15 mouse cellular contexts compared by ENCODE assay signal in genomic region chr19:46575196-46575595, GRCm38 (mm10). TPM values are rescaled to one million over a fixed set of nuclear protein-coding genes. Genes with fewer than 3 reads are reported as not detected.
A peak's percentile ranks its signal among the peaks of the same experiment; 100 is the strongest.
DNase-seq lines count a peak whose midpoint lies in the region; ATAC-seq and TF ChIP-seq lines count a peak whose summit lies in the region.
"Had no signal": no experiment of that assay in that cellular context is flagged by ENCODE, and none has a peak within 500 bp of the region (broad histone marks: within the 10 kb centered on the region; RNA-seq: fewer than 3 reads in every experiment).

No protein-coding gene starts in this region.

- H3K27ac ChIP-seq in lung, embryonic 16.5 days (ENCODE audit: low read length) = peak overlapping the region; percentile 29
- H3K27ac ChIP-seq in liver, postnatal 0 days (ENCODE audit: low read depth) = peak overlapping the region; percentile 95
- H3K27ac ChIP-seq: heart, adult 2 months; macrophage; midbrain, embryonic 15.5 days had no signal

- ATAC-seq in lung, embryonic 16.5 days (ENCODE audit: low read depth) = no peak
- peak; percentile 12 for ATAC-seq in liver, postnatal 0 days
- no peak for ATAC-seq in granulocyte monocyte progenitor cell, adult 5-6 weeks (replicated peaks; ENCODE audit: poor library complexity, severe bottlenecking)
- ATAC-seq: activated CD4-positive, CD25-positive, alpha-beta regulatory T cell, adult 4 months; midbrain, embryonic 15.5 days had no signal

- DNase-seq in lung, postnatal 10 days = no peak
- peak; percentile 85 for DNase-seq in kidney, adult 11 months
- DNase-seq in kidney, postnatal 25 days = peak; percentile 75 to 90
- DNase-seq in liver, postnatal 0 days = peak; percentile 67
- DNase-seq in layer of hippocampus, postnatal 14 days (ENCODE audit: low spot score in 2 of 2) = no peak
- DNase-seq in ovary, postnatal 14 days (ENCODE audit: low spot score) = no peak
- DNase-seq: cerebellum, adult 9-10 months; heart, adult 2 months; heart, postnatal 14 days; thymus, postnatal 36 days had no signal

- H3K4me2 ChIP-seq in lung, embryonic 16.5 days (ENCODE audit: low read depth, low read length) = no peak overlapping the region
- H3K4me2 ChIP-seq in liver, postnatal 0 days (ENCODE audit: low read depth, low read length) = peak overlapping the region; percentile 98
- H3K4me2 ChIP-seq: midbrain, embryonic 15.5 days had no signal

- H3K9ac ChIP-seq in lung, embryonic 16.5 days (ENCODE audit: low read length) = no peak overlapping the region
- peak overlapping the region; percentile 34; the same call in 1 of the 2 replicates for H3K9ac ChIP-seq in liver, postnatal 0 days (replicated peaks)
- H3K9ac ChIP-seq: midbrain, embryonic 15.5 days had no signal

- no peaks in the 10 kb centered on the region for H3K9me3 ChIP-seq in lung, embryonic 16.5 days (ENCODE audit: control insufficient read depth, low read length)
- no peaks in the 10 kb centered on the region for H3K9me3 ChIP-seq in liver, postnatal 0 days (ENCODE audit: low read length)
- H3K9me3 ChIP-seq: midbrain, embryonic 15.5 days had no signal

- TF ChIP-seq CTCF in liver, postnatal 0 days (IDR thresholded peaks at IDR 0.05; ENCODE audit: low read depth) = no peak

- H3K4me3 ChIP-seq in lung, embryonic 16.5 days (ENCODE audit: low read length) = no peak overlapping the region
- H3K4me3 ChIP-seq in liver, postnatal 0 days (ENCODE audit: low read depth, low read length) = peak overlapping the region; percentile 70
- H3K4me3 ChIP-seq: heart, adult 2 months; midbrain, embryonic 15.5 days had no signal

- WGBS in lung, embryonic 16.5 days = 52% methylated on average over 4 of the region's 4 CpGs
- 40% methylated on average over 4 of the region's 4 CpGs for WGBS in liver, postnatal 0 days (ENCODE audit: insufficient replicate concordance)

- no peak for TF ChIP-seq EP300 in liver, postnatal 0 days (IDR thresholded peaks at IDR 0.05; ENCODE audit: low read depth)

- no peaks in the 10 kb centered on the region for H3K36me3 ChIP-seq in lung, embryonic 16.5 days (ENCODE audit: control insufficient read depth, insufficient read depth, low read length)
- H3K36me3 ChIP-seq in liver, postnatal 0 days (replicated peaks; ENCODE audit: insufficient read depth, low read length) = no peaks in the 10 kb centered on the region
- H3K36me3 ChIP-seq: midbrain, embryonic 15.5 days had no signal

- H3K4me1 ChIP-seq in lung, embryonic 16.5 days (replicated peaks; ENCODE audit: control insufficient read depth, insufficient read depth, low read length) = peaks cover 24% of the 10 kb centered on the region
- peaks cover 18% of the 10 kb centered on the region for H3K4me1 ChIP-seq in liver, postnatal 0 days (ENCODE audit: insufficient read depth)

- no peaks in the 10 kb centered on the region for H3K27me3 ChIP-seq in lung, embryonic 16.5 days (ENCODE audit: control insufficient read depth, insufficient read depth, low read depth, low read length)
- no peaks in the 10 kb centered on the region for H3K27me3 ChIP-seq in liver, postnatal 0 days (ENCODE audit: insufficient read depth, low read length)
- H3K27me3 ChIP-seq: midbrain, embryonic 15.5 days had no signal

RNA-seq across cellular contexts. Expression of gene Sfxn2, which starts 2.0 kb away (rescaled TPM):
- polyA plus RNA-seq in lung, embryonic 16.5 days (2015; fragmentation: Nextera tagmentation; extraction: Ambion mirVana) = 24.6 and 28.4 TPM in 2 replicates
- 63.0 and 63.4 TPM in 2 replicates for polyA plus RNA-seq in liver, postnatal 0 days (2015; fragmentation: Nextera tagmentation; extraction: Ambion mirVana)
- 11.8 and 16.3 TPM in 2 replicates for total RNA-seq in granulocyte monocyte progenitor cell, adult 5-6 weeks (2014; fragmentation: Nextera tagmentation)
- total RNA-seq in granulocyte monocyte progenitor cell, adult 5-6 weeks (2017) = 8.7 and 10.9 TPM in 2 replicates
- 1 to 10 TPM; 8.2 to 8.3 TPM for total RNA-seq in layer of hippocampus, postnatal 14 days (2021)

RNA-seq across cellular contexts. Expression of gene Arl3, which starts 2.2 kb away (rescaled TPM):
- polyA plus RNA-seq in lung, embryonic 16.5 days (2015; fragmentation: Nextera tagmentation; extraction: Ambion mirVana) = 113 and 118 TPM in 2 replicates
- polyA plus RNA-seq in liver, postnatal 0 days (2015; fragmentation: Nextera tagmentation; extraction: Ambion mirVana) = 17.0 and 17.1 TPM in 2 replicates
- 9.9 and 23.4 TPM in 2 replicates for total RNA-seq in granulocyte monocyte progenitor cell, adult 5-6 weeks (2014; fragmentation: Nextera tagmentation)
- total RNA-seq in granulocyte monocyte progenitor cell, adult 5-6 weeks (2017) = 13.9 and 14.3 TPM in 2 replicates
- total RNA-seq in layer of hippocampus, postnatal 14 days (2021) = 100 to 1,000 TPM; 111 to 121 TPM

RNA-seq across cellular contexts. Expression of gene Wbp1l, which starts 23.7 kb away (rescaled TPM):
- polyA plus RNA-seq in lung, embryonic 16.5 days (2015; fragmentation: Nextera tagmentation; extraction: Ambion mirVana) = 43.9 and 44.0 TPM in 2 replicates
- 40.4 and 48.8 TPM in 2 replicates for polyA plus RNA-seq in liver, postnatal 0 days (2015; fragmentation: Nextera tagmentation; extraction: Ambion mirVana)
- 19.7 and 25.6 TPM in 2 replicates for total RNA-seq in granulocyte monocyte progenitor cell, adult 5-6 weeks (2014; fragmentation: Nextera tagmentation)
- total RNA-seq in granulocyte monocyte progenitor cell, adult 5-6 weeks (2017) = 20.2 and 23.5 TPM in 2 replicates
- total RNA-seq in layer of hippocampus, postnatal 14 days (2021) = 10 to 100 TPM; 39.8 to 41.8 TPM

Comparison
In these comparisons a context has a peak if more than half of its experiments do, and no peak if none do; other contexts are left out.
1. DNase-seq: peak in kidney, adult 11 months (single experiment), kidney, postnatal 25 days (2 of 2) and liver, postnatal 0 days (single experiment); none in lung, postnatal 10 days (single experiment), layer of hippocampus, postnatal 14 days (0 of 2) and ovary, postnatal 14 days (single experiment).
2. RNA of gene Arl3, which starts 2.2 kb away (total RNA-seq): 111 to 121 TPM in layer of hippocampus, postnatal 14 days; 9.9 to 23.4 TPM in granulocyte monocyte progenitor cell, adult 5-6 weeks; every median in the first group is over 4 times any median in the second.